Mouse (Mus musculus) spleen, adult 2 months (tissue): ENCODE data around the gene Itfg1. TPM values are rescaled to one million over a fixed set of nuclear protein-coding genes. Genes with fewer than 3 reads are reported as not detected.
"Not testable (repeated sequence)": the region's sequence is repeated elsewhere in the genome, so short reads cannot be mapped to it uniquely, and the experiment has no call there.

ENCODE experiments used
- DNase-seq, 2 experiments: peaks; one replicate each; pipeline versions ENCODE4 v3.0.0 to v3.0.0-alpha.2; 2012 to 2021; ENCODE audit warnings: low spot score in 2 of 2, low read depth in 1 of 2
- H3K27ac ChIP-seq: fragments of 200-500 bp; 2 replicates; pipeline ENCODE4 v1.5.1; 2012; ENCODE audit warnings: low read length, inconsistent platforms; ENCODE audit not compliant: insufficient read depth
- H3K27me3 ChIP-seq: fragments of 200-500 bp; 2 replicates; pipeline ENCODE4 v1.6.1; 2012; ENCODE audit warnings: mild to moderate bottlenecking, moderate library complexity, low read length, inconsistent platforms; ENCODE audit not compliant: control insufficient read depth, insufficient read depth
- H3K36me3 ChIP-seq: fragments of 200-500 bp; 2 replicates; pipeline ENCODE4 v1.6.1; 2012; ENCODE audit warnings: mild to moderate bottlenecking, low read length, inconsistent platforms; ENCODE audit not compliant: control insufficient read depth, insufficient read depth
- H3K4me1 ChIP-seq: fragments of 200-500 bp; 2 replicates; pipeline ENCODE4 v1.6.1; 2011; ENCODE audit warnings: inconsistent platforms; ENCODE audit not compliant: control insufficient read depth, insufficient read depth, insufficient read length
- H3K4me3 ChIP-seq: fragments of 200-500 bp; 2 replicates; pipeline ENCODE4 v1.5.1; 2011; ENCODE audit warnings: mild to moderate bottlenecking, inconsistent platforms; ENCODE audit not compliant: insufficient read depth, insufficient read length; ENCODE audit errors: extremely low read depth
- CTCF ChIP-seq: fragments of 200-500 bp; IDR thresholded peaks from 2 replicates; pipeline ENCODE4 v1.5.1; 2011; ENCODE audit warnings: mild to moderate bottlenecking, inconsistent platforms; ENCODE audit not compliant: insufficient read depth, insufficient read length, insufficient replicate concordance; ENCODE audit errors: extremely low read depth
- POLR2A ChIP-seq: fragments of 200-500 bp; IDR thresholded peaks from 2 replicates; pipeline ENCODE4 v1.6.1; 2011; ENCODE audit warnings: low read depth, low read length, inconsistent platforms
- WGBS: fragments of 180-500 bp; shearing (Covaris S2); methylation state at CpG from one replicate; pipeline ENCODE4 v1.1.7; 2018; 5-methylcytosine and 5-hydroxymethylcytosine counted together
- polyA plus RNA-seq: library from polyadenylated mRNA; depleted of rRNA; stranded (reverse); fragments of >200 nt; gene quantifications from 2 replicates; pipeline ENCODE4 v1.2.3, GENCODE M21; 2012; rRNA removed

The Itfg1 gene
- polyA plus RNA-seq, result 6.4 and 7.4 TPM in 2 replicates

DNA sequence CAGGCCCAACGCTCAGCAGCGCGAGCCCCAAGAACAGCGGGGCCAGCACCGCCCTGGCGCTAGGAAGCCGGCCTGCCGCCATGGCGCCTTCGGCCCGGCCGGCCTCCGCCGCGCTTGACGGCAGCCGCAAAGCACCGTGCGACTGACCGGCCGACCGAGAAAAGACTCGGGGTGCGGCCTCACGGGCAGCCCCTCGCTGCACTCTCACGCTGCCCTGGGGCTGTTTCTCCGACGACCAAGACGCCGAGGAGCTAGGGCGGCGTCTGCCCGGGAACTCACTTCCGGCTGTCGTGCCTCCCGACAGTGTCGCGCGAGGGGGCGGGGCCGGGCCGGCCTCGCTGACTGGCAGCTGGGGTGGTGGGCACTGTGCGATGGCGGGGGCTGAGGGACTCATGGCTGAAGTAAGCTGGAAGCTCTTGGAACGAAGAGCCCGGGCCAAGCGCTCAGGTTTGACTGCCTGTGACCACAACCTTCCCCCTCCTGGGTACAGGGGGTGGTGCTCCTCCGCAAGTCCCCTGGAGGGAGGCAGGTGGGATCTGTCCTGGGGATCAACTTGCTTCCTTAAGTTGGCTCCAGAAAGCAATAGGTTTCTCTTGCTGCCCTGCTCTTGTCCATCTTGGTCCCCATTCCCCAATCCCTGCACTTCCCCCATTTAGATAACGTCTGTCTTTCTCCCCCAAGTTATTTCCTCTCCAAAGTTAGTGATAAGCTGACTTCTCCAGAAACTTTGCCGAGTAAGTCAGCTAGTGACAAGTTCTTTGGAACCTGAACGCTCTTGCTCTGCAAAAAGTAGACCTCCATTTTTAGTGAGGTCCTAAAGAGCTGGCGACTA lies at the start of gene Itfg1, which contains the start of gene Phkb:
Gene Itfg1 (minus strand): TSS at position 265 of the 832 bp plus-strand sequence.
Gene Phkb (plus strand): TSS at position 303 of the 832 bp plus-strand sequence.
- Histone ChIP-seq H3K4me3 (peak within 1 kb of the TSS; percentile 71), H3K4me1 (0 out of 2 replicates have a peak, but pooled peaks cover 2% of the 10 kb centered on the region), H3K36me3 (no peaks in the 10 kb centered on the region; the same call in 1 of the 2 replicates), H3K27me3 (no peaks in the 10 kb centered on the region), H3K27ac (peak within 1 kb of the TSS; percentile 92)
- DNase-seq, result peak; percentile 66 to 86
- TF ChIP-seq POLR2A (peak; percentile 66), CTCF (no peak)
- WGBS, result under 1% methylated on average over 53 of the region's 54 CpGs

DNA sequence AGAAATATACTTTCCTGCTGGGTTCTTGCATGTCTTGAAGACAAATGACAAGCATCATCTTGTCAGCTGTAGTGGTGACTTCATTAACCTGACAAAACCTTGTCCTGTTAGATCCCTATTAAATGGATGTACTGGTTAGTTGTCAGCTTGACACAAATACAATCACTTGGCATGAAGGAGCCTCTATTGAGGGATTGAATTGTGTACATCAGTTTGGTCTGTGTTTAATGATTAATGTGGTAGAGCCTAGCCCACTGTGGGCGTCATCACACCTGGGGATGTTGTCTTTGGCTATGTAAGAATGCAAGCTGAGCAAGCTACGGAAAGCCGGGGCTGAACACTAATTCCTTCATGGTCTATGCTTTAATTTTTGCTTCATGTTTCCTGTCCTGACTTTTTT lies 44.1 kb upstream of the Itfg1 start:
- H3K27ac ChIP-seq, result no peak overlapping the region
- H3K36me3 ChIP-seq, result peaks cover 2% of the 10 kb centered on the region; the same call in 1 of the 2 replicates
- 97% methylated on average over 3 of the region's 3 CpGs for WGBS
- no peaks in the 10 kb centered on the region for H3K4me1 ChIP-seq
- DNase-seq, result no peak
- H3K27me3 ChIP-seq, result no peaks in the 10 kb centered on the region
- H3K4me3 ChIP-seq, result no peak overlapping the region
- TF ChIP-seq POLR2A (no peak), CTCF (no peak)

GRCm38 (mm10) chr8:85879624-85880023 lies 38.9 kb upstream of the Itfg1 start:
- Histone ChIP-seq H3K4me1 (no peaks in the 10 kb centered on the region), H3K36me3 (peaks cover 2% of the 10 kb centered on the region; the same call in 1 of the 2 replicates), H3K27ac (no peak overlapping the region), H3K27me3 (no peaks in the 10 kb centered on the region), H3K4me3 (no peak overlapping the region)
- no peak for TF ChIP-seq CTCF
- TF ChIP-seq POLR2A, result no peak
- 92% methylated on average over 7 of the region's 7 CpGs for whole genome bisulfite sequencing
- DNase-seq, result no peak

- no peak overlapping the region for H3K27ac ChIP-seq
- no peak for DNase-seq
- no peaks in the 10 kb centered on the region for H3K4me1 ChIP-seq
- H3K4me3 ChIP-seq, result no peak overlapping the region
- H3K27me3 ChIP-seq, result no peaks in the 10 kb centered on the region
- 93% methylated on average over 8 of the region's 8 CpGs for WGBS
- H3K36me3 ChIP-seq, result peaks cover 2% of the 10 kb centered on the region; the same call in 1 of the 2 replicates
- TF ChIP-seq POLR2A, result no peak
- TF ChIP-seq CTCF, result no peak
Observed at GRCm38 (mm10) chr8:85877976-85878375, 37.3 kb upstream of the Itfg1 start.

DNA sequence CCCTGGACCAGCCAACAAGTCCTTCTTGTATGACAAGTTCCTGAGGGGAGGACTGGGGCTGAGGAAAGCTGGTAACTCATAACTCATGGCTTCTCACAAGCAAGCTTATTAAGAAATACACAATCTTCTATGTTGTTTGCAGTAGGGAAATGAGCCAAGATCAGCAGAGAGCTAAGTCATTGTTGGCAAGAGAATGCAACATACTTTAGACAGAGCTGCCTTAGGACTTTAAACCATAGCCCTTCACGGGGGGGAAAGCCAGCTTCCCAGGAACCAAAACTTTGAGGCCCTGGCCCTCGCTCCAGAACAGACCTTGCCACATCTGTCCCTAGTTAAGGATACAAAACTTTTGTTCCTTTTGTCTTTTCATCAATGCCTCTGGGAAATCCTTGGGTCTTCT lies 30.9 kb upstream of the Itfg1 start:
- DNase-seq, result no peak

DNA sequence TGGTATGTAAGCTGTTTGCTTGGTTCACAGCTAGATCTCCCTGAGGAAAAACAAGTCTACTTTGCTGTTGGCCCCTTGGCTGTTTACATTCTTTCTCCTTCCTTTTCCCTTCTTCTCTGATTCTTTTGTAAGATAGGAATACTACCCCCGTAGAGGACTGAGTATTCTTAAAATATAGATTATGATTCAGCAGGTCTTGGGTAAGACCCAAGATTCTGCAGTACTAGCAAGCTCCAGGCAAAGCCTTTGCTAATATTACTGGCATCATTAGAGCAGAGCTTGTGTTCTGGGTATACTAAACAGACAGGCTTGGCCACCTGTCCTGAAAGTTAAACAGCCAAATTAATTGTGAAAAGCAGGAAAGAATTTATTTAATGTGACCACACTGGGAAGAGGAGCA lies 21.7 kb upstream of the Itfg1 start:
- no peak for TF ChIP-seq CTCF
- TF ChIP-seq POLR2A, result no peak
- 67% methylated on average over 1 of the region's 1 CpGs for WGBS
- no peaks in the 10 kb centered on the region for H3K36me3 ChIP-seq

More for the DNA sequence above, 30.9 kb upstream of the Itfg1 start:
- TF ChIP-seq CTCF (no peak), POLR2A (no peak)
- Histone ChIP-seq H3K36me3 (no peaks in the 10 kb centered on the region), H3K27me3 (no peaks in the 10 kb centered on the region), H3K4me1 (no peaks in the 10 kb centered on the region), H3K27ac (no peak overlapping the region), H3K4me3 (no peak overlapping the region)
- WGBS, result 81% methylated on average over 2 of the region's 2 CpGs

DNA sequence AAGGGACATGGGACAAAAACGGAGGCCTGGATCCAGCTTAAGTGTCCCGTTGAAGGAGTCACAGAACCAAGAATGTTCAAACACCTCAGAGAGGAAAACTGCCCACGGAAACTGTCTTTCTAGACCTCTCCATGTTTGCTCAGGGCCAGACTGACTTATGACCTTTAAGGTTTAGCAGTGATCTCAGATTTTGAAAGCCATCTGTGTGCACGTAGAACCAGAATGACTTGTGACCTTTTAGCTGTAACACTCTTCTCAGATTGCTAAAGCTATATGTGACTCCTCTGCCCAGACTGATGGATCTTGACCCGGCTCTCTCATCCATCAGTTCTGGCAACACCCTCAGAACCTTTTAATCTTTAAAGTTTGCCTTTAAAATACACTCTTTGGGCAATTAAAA lies 19.9 kb upstream of the Itfg1 start:
- DNase-seq, result no peak
- TF ChIP-seq POLR2A (no peak), CTCF (no peak)
- H3K27ac ChIP-seq, result no peak overlapping the region
- no peaks in the 10 kb centered on the region for H3K27me3 ChIP-seq
- H3K4me1 ChIP-seq, result no peaks in the 10 kb centered on the region
- no peaks in the 10 kb centered on the region for H3K36me3 ChIP-seq
- H3K4me3 ChIP-seq, result no peak overlapping the region
- WGBS, result 89% methylated on average over 5 of the region's 5 CpGs

More for the DNA sequence above, 21.7 kb upstream of the Itfg1 start:
- Histone ChIP-seq H3K27ac (no peak overlapping the region), H3K4me3 (no peak overlapping the region), H3K4me1 (no peaks in the 10 kb centered on the region), H3K27me3 (no peaks in the 10 kb centered on the region)
- DNase-seq, result no peak

DNA sequence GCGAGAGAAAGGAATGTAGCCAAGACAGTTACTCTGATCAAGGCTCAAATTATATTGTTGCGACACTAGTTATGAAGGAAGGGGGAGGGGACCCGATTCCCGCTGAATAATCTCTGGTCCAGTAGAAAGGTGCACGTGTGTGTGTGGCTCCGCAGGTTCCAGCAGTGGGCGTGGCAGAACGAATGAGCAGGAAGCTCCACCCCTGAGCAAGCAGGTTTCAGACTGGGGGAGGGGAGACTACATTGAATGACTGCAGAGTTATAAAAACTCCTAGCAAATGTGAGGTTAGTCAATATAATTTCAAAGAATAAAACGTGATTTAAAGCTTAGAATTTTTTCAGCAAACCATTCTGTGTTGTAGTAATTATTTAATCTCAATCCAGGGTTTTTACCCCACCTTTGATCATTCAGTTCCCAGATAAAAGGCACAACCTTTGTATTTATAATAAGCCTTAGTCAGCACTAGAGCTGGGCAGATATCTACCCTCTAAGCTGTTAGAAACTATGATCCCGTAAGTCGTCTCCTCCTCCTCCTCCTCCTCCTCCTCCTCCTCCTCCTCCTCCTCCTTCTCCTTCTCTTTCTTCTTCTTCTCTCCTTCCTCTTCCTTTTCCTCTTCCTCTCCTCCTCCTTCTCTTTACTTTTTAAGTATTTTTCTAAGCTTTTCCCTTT lies 16.6 kb upstream of the Itfg1 start:
- H3K4me1 ChIP-seq, DNase-seq, H3K36me3 ChIP-seq, H3K4me3 ChIP-seq, H3K27me3 ChIP-seq, H3K27ac ChIP-seq: not testable (repeated sequence)
- WGBS, result 63% methylated on average over 11 of the region's 11 CpGs
